Mouse (Mus musculus) brain, embryonic 14.5 days (tissue): ENCODE data around the gene Tmem86a.

Experiments
- CTCF ChIP-seq: fragments of 200-500 bp; IDR thresholded peaks from 2 replicates; pipeline ENCODE4 v1.5.1; 2012; ENCODE audit warnings: inconsistent platforms, mild to moderate bottlenecking, moderate library complexity, borderline replicate concordance; ENCODE audit not compliant: insufficient read depth, insufficient read length; ENCODE audit errors: extremely low read depth
- POLR2A ChIP-seq: fragments of 200-500 bp; IDR thresholded peaks from 2 replicates; pipeline ENCODE4 v1.6.1; 2012; ENCODE audit warnings: mild to moderate bottlenecking, inconsistent platforms, borderline replicate concordance; ENCODE audit not compliant: poor library complexity, insufficient read depth, insufficient read length, severe bottlenecking; ENCODE audit errors: extremely low read depth

GRCm38 (mm10) chr7:47000644-47000983, 49.8 kb upstream of the Tmem86a start:
- TF ChIP-seq CTCF = no peak
- TF ChIP-seq POLR2A = no peak
